Mouse (Mus musculus) myocyte (in vitro differentiated cells): ENCODE data around the gene Dab1. TPM values are rescaled to one million over a fixed set of nuclear protein-coding genes. Genes with fewer than 3 reads are reported as not detected.

Experiments used
- H3K27me3 ChIP-seq: one replicate; pipeline ENCODE4 v1.6.1; 2011; ENCODE audit not compliant: control insufficient read depth, insufficient read depth, insufficient read length
- H3K36me3 ChIP-seq: one replicate; pipeline ENCODE4 v1.6.1; 2011; ENCODE audit not compliant: control insufficient read depth, insufficient read depth
- H3K4me2 ChIP-seq: one replicate; pipeline ENCODE4 v1.6.1; 2011; ENCODE audit warnings: low read depth, control low read depth
- H3K4me3 ChIP-seq: one replicate; pipeline ENCODE4 v1.5.1; 2011; ENCODE audit warnings: mild to moderate bottlenecking, control low read depth, moderate library complexity
- H3K79me2 ChIP-seq: one replicate; pipeline ENCODE4 v1.6.1; 2011; ENCODE audit not compliant: control insufficient read depth, insufficient read depth
- H3ac ChIP-seq: one replicate; pipeline ENCODE4 v1.6.1; 2011; ENCODE audit not compliant: control insufficient read depth, insufficient read length
- CEBPB ChIP-seq: IDR thresholded peaks from 2 replicates; pipeline ENCODE4 v1.6.1; 2011; ENCODE audit warnings: mild to moderate bottlenecking, moderate library complexity; ENCODE audit not compliant: poor library complexity, insufficient read depth, severe bottlenecking
- E2F4 ChIP-seq: IDR thresholded peaks from one replicate; pipeline ENCODE4 v1.6.1; 2011; ENCODE audit warnings: mild to moderate bottlenecking, control low read depth, moderate library complexity; ENCODE audit not compliant: insufficient read depth
- MAX ChIP-seq: IDR thresholded peaks from one replicate; pipeline ENCODE4 v1.6.1; 2011; ENCODE audit warnings: low read depth, mild to moderate bottlenecking, control low read depth
- MYOD1 ChIP-seq, 3 experiments: IDR thresholded peaks; one replicate each; pipeline ENCODE4 v1.6.1; 2011; ENCODE audit warnings: control low read depth in 2 of 3, low read depth in 2 of 3, mild to moderate bottlenecking in 2 of 3, moderate library complexity in 1 of 3; ENCODE audit not compliant: insufficient read length in 2 of 3, control insufficient read depth in 1 of 3
- MYOG ChIP-seq, 3 experiments: IDR thresholded peaks; one replicate each; pipeline ENCODE4 v1.6.1; 2011; ENCODE audit warnings: control low read depth in 2 of 3, low read depth in 2 of 3, mild to moderate bottlenecking in 2 of 3; ENCODE audit not compliant: insufficient read length in 2 of 3, control insufficient read depth in 1 of 3, insufficient read depth in 1 of 3
- POLR2A ChIP-seq: IDR thresholded peaks from one replicate; pipeline ENCODE4 v1.6.1; 2011; ENCODE audit warnings: low read depth, mild to moderate bottlenecking, control low read depth, moderate library complexity; ENCODE audit not compliant: insufficient read length
- POLR2AphosphoS2 ChIP-seq: IDR thresholded peaks from one replicate; pipeline ENCODE4 v1.6.1; 2011; ENCODE audit warnings: low read depth, control low read depth; ENCODE audit not compliant: insufficient read length
- REST ChIP-seq: IDR thresholded peaks from one replicate; pipeline ENCODE4 v1.6.1; 2011; ENCODE audit warnings: mild to moderate bottlenecking, control low read depth, moderate library complexity; ENCODE audit not compliant: insufficient read depth, insufficient read length
- SRF ChIP-seq: IDR thresholded peaks from one replicate; pipeline ENCODE4 v1.6.1; 2011; ENCODE audit warnings: low read depth; ENCODE audit not compliant: control insufficient read depth, insufficient read length
- TCF12 ChIP-seq: IDR thresholded peaks from one replicate; pipeline ENCODE4 v1.6.1; 2011; ENCODE audit warnings: mild to moderate bottlenecking, control low read depth; ENCODE audit not compliant: poor library complexity, insufficient read depth, severe bottlenecking
- TCF3 ChIP-seq: IDR thresholded peaks from one replicate; pipeline ENCODE4 v1.6.1; 2011; ENCODE audit warnings: low read depth, control low read depth; ENCODE audit not compliant: insufficient read length
- USF1 ChIP-seq: IDR thresholded peaks from one replicate; pipeline ENCODE4 v1.6.1; 2011; ENCODE audit warnings: low read depth, mild to moderate bottlenecking, control low read depth, moderate library complexity
- polyA plus RNA-seq: library from polyadenylated mRNA; unstranded; fragments of >200 nt; fragmentation: generic; extraction: Trizol; gene quantifications from one replicate; pipeline ENCODE4 v1.2.1, GENCODE M21; 2012; ENCODE audit warnings: missing spikeins

Gene Dab1
- polyA plus RNA-seq, 1 experiment: not detected

GRCm38 (mm10) chr4:104729185-104729584 is 1110.0 kb downstream of the Dab1 start:
- H3K4me3 ChIP-seq: no peak overlapping the region
- H3K4me2 ChIP-seq: no peak overlapping the region
- H3K36me3 ChIP-seq: no peaks in the 10 kb centered on the region
- H3K79me2 ChIP-seq: no peaks in the 10 kb centered on the region
- no peaks in the 10 kb centered on the region for H3K27me3 ChIP-seq
- TF ChIP-seq TCF3 (no peak), TCF12 (no peak), CEBPB (no peak), SRF (no peak), REST (no peak), POLR2A (no peak), POLR2AphosphoS2 (no peak)
- H3ac ChIP-seq: no peak overlapping the region

- no peak for TF ChIP-seq POLR2AphosphoS2
- no peak for TF ChIP-seq POLR2A
- TF ChIP-seq TCF3: no peak
- H3K4me2 ChIP-seq: no peak overlapping the region
- H3K79me2 ChIP-seq: no peaks in the 10 kb centered on the region
- H3K4me3 ChIP-seq: no peak overlapping the region
- no peaks in the 10 kb centered on the region for H3K36me3 ChIP-seq
- no peaks in the 10 kb centered on the region for H3K27me3 ChIP-seq
- H3ac ChIP-seq: no peak overlapping the region
These were observed 1127.3 kb downstream of the Dab1 start for GRCm38 (mm10) chr4:104746500-104746899.

GRCm38 (mm10) chr4:104754090-104754489 is 1134.9 kb downstream of the Dab1 start:
- TF ChIP-seq POLR2AphosphoS2 (no peak), USF1 (no peak), MYOD1 (IDR thresholded peaks at IDR 0.05; ENCODE audit: control insufficient read depth in 1 of 3, insufficient read length in 2 of 3, low read depth in 2 of 3) (no peak), POLR2A (no peak), SRF (no peak)

GRCm38 (mm10) chr4:104760878-104761624 is 1141.9 kb downstream of the Dab1 start:
- Histone ChIP-seq H3K4me2 (no peak overlapping the region), H3ac (no peak overlapping the region), H3K4me3 (no peak overlapping the region), H3K79me2 (no peaks in the 10 kb centered on the region), H3K27me3 (no peaks in the 10 kb centered on the region), H3K36me3 (no peaks in the 10 kb centered on the region)
- TF ChIP-seq USF1: no peak

More at GRCm38 (mm10) chr4:104754090-104754489, 1134.9 kb downstream of the Dab1 start:
- no peak overlapping the region for H3K4me3 ChIP-seq
- H3K4me2 ChIP-seq: no peak overlapping the region
- no peaks in the 10 kb centered on the region for H3K27me3 ChIP-seq
- H3K36me3 ChIP-seq: no peaks in the 10 kb centered on the region
- no peak overlapping the region for H3ac ChIP-seq
- no peaks in the 10 kb centered on the region for H3K79me2 ChIP-seq

- Histone ChIP-seq H3K36me3 (no peaks in the 10 kb centered on the region), H3ac (no peak within 1 kb of the TSS), H3K4me3 (no peak within 1 kb of the TSS), H3K27me3 (no peaks in the 10 kb centered on the region), H3K79me2 (no peaks in the 10 kb centered on the region), H3K4me2 (no peak within 1 kb of the TSS)
- TF ChIP-seq REST (no peak), USF1 (no peak), TCF12 (no peak), POLR2AphosphoS2 (no peak), MYOD1 (IDR thresholded peaks at IDR 0.05; ENCODE audit: control insufficient read depth in 1 of 3, insufficient read length in 2 of 3, low read depth in 2 of 3) (no peak), MYOG (IDR thresholded peaks at IDR 0.05; ENCODE audit: control insufficient read depth in 1 of 3, insufficient read depth in 1 of 3, insufficient read length in 2 of 3, low read depth in 2 of 3) (no peak), TCF3 (no peak)
These were observed 1146.9 kb downstream of the Dab1 start, which contains the start of gene C8b for GRCm38 (mm10) chr4:104766065-104766464. TSS of gene C8b (plus strand) at chr4:104766317.

DNA sequence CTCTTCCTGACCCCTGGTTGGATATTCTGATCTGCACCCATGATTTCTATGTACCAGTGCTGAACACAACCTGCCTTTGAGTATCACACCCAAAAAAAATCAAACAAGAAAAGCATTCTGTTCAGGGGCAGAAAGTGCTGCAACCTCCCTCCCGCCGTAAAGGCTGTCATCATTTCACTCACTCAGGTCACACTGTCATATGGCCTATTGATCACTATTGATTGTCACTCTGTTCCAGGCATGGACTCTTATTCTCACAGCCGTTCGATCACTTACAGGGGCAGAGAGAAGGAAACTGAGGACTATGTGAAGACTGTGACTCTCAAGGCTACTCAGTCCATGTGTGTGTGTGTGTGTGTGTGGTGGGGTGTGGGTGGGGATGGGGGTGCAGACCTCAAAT is 1149.0 kb downstream of the Dab1 start:
- Histone ChIP-seq H3K27me3 (no peaks in the 10 kb centered on the region), H3K4me2 (no peak overlapping the region), H3K36me3 (no peaks in the 10 kb centered on the region), H3K79me2 (no peaks in the 10 kb centered on the region), H3ac (no peak overlapping the region), H3K4me3 (no peak overlapping the region)
- TF ChIP-seq USF1 (no peak), POLR2A (no peak), TCF3 (no peak), SRF (no peak), MAX (no peak), REST (no peak), MYOD1 (IDR thresholded peaks at IDR 0.05; ENCODE audit: control insufficient read depth in 1 of 3, insufficient read length in 2 of 3, low read depth in 2 of 3) (no peak), TCF12 (no peak), E2F4 (no peak), CEBPB (no peak), POLR2AphosphoS2 (no peak), MYOG (IDR thresholded peaks at IDR 0.05; ENCODE audit: control insufficient read depth in 1 of 3, insufficient read depth in 1 of 3, insufficient read length in 2 of 3, low read depth in 2 of 3) (no peak)
